Mouse (Mus musculus) cerebellum, postnatal 10 days (tissue): ENCODE results near the gene AU022751.

ENCODE experiments used
- DNase-seq, 2 experiments: peaks; one replicate each; pipeline ENCODE4 v3.0.0; 2021; ENCODE audit warnings: mixed read lengths in 2 of 2

Gene AU022751

GRCm38 (mm10) chrX:6082954-6083680, at the start of gene AU022751:
Gene AU022751 (minus strand): TSS chrX:6083419.
- no peak for DNase-seq

GRCm38 (mm10) chrX:6091996-6092757, 9.0 kb upstream of the AU022751 start:
- DNase-seq, result peak; percentile 68 to 76

GRCm38 (mm10) chrX:6091547-6091946, 8.3 kb upstream of the AU022751 start:
- peak; percentile 27 to 40 for DNase-seq

- no peak for DNase-seq
These were observed 21.7 kb downstream of the AU022751 start for GRCm38 (mm10) chrX:6061563-6061962.

DNA sequence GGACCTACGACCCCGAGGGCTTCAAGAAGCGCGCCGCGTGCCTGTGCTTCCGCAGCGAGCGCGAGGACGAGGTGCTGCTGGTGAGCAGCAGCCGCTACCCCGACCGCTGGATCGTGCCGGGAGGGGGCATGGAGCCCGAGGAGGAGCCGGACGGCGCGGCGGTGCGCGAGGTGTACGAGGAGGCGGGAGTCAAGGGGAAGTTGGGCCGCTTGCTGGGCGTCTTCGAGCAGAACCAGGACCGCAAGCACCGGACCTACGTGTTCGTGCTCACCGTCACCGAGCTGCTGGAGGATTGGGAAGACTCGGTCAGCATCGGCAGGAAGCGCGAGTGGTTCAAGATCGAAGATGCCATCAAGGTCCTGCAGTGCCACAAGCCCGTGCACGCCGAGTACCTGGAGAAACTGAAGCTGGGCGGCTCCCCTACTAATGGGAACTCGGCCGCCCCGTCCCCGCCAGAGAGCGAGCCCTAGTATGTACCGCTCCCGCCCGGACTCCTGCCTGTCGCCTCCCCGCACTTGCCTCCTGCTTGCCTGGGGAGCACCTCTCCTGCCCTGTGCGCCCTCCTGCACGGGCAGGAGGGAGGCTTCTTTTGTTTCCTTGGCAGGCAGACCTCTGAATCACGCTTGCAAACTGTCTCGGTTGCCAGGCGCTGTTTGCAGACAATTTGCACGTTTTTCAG, 35.1 kb downstream of the AU022751 start:
- DNase-seq, result peak; percentile 10 to 20

DNA sequence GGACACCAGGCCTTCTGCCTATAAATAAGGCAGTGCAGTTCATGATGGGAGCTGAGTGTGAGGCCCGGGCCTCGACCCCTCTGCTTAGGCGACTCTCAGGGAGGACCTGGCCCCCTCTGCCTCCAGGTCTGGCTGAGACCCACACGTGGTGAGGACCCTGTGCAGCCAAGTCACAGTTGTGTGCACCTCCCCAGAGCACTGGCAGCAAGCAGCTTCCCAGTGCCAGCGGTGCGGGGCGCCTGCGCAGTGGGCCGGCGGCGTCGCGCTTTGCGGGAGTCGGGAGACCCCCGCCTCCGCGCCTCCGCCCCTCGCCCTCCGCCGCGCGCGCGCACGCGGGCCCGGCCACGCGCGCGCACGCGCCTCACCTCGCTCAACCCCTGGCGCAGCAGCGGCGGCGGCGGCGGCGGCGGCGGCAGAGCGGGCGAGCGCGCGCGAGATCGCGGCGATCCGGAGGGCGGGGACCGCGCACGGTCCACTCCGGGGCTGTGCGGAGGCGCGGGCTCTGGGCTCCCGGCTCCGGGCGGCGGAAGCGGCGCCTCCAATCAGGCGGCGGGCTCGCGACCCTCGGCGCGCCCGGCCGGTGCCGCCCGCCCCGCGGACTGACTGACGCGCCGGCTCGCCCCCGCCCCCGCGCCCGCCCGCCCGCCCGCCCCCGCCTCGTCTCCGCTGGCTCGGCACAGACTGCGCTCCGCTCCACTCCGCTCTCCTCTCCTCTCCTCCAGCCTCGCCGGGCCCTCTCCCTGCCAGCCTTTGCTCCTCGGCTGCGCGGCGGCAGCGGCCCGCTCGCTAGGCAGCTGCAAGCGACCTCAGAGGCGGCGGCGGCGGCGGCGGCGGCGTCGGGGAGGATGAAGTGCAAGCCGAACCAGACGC, 35.9 kb downstream of the AU022751 start, which contains the start of gene Nudt11:
Gene Nudt11, plus strand, starts transcription at position 388 of the 870 bp plus-strand sequence.
- peak; percentile 44 to 46 for DNase-seq
